8 mouse cellular contexts compared by ENCODE assay signal in the genomic region with DNA sequence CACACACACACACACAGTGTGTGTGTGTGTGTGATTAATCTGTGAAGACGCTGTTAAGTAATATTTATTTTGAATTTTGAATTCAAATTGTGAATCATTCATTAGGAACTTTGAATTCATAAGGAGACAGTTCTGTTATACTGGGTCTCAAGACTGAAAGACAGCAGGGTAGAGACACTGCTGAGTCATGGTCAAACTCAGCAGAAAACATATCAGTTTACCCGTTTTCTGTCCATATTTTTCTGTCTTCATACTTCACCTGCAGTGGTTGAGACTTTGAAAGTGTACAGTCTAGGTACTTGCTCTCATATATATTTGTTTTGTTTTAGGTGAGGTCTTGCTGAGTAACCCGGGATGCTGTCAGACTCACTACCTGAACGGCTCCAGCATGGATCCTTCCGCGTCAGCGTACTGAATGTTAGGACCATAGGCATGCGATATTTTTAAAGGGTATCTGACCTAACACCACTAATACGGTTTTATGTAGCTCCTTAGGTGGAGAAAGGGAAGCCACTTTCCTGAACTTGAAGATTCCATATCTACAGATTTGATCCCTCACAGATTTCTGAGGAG.
DNase-seq lines count a peak whose midpoint lies in the region; ATAC-seq and TF ChIP-seq lines count a peak whose summit lies in the region.

No protein-coding gene starts in this region.

- no peaks in the 10 kb centered on the region for H3K36me3 ChIP-seq in heart, embryonic 11.5 days (ENCODE audit: control insufficient read depth, insufficient read depth, low read length)
- H3K36me3 ChIP-seq in heart, embryonic 16.5 days (ENCODE audit: control insufficient read depth, insufficient read depth): no peaks in the 10 kb centered on the region
- H3K36me3 ChIP-seq in liver, adult 2 months (ENCODE audit: control insufficient read depth, insufficient read depth, low read length): no peaks in the 10 kb centered on the region
- no peaks in the 10 kb centered on the region for H3K36me3 ChIP-seq in stomach, embryonic 14.5 days (ENCODE audit: control insufficient read depth, insufficient read depth, low read length)

- no peak for DNase-seq in heart, postnatal 4 days
- DNase-seq in cerebellum, adult 8-10 months: peak; percentile 15
- DNase-seq in liver, adult 2 months (ENCODE audit: extremely low read depth, low read depth, low spot score): peak; percentile 72
- DNase-seq in urinary bladder, postnatal 25 days (ENCODE audit: low spot score): no peak
- no peak for DNase-seq in spleen, postnatal 14 days (ENCODE audit: low spot score in 2 of 2)

- H3K9me3 ChIP-seq in heart, embryonic 11.5 days (replicated peaks; ENCODE audit: control insufficient read depth, low read length): no peaks in the 10 kb centered on the region
- H3K9me3 ChIP-seq in heart, embryonic 16.5 days (replicated peaks; ENCODE audit: control insufficient read depth, low read length): no peaks in the 10 kb centered on the region
- no peaks in the 10 kb centered on the region for H3K9me3 ChIP-seq in stomach, embryonic 14.5 days (ENCODE audit: control insufficient read depth, low read depth, low read length)

- H3K27ac ChIP-seq in heart, embryonic 11.5 days (ENCODE audit: low read depth, low read length): no peak overlapping the region
- H3K27ac ChIP-seq in heart, embryonic 16.5 days (ENCODE audit: low read length): no peak overlapping the region
- no peak overlapping the region for H3K27ac ChIP-seq in liver, adult 2 months (replicated peaks; ENCODE audit: insufficient read depth, low read depth, low read length)
- H3K27ac ChIP-seq in stomach, embryonic 14.5 days (ENCODE audit: low read length): no peak overlapping the region

- peak overlapping the region; percentile 55 for H3K4me3 ChIP-seq in heart, embryonic 11.5 days (ENCODE audit: low read depth, low read length)
- peak overlapping the region; percentile 62 for H3K4me3 ChIP-seq in heart, embryonic 16.5 days (ENCODE audit: low read length)
- peak overlapping the region; percentile 30; the same call in 1 of the 2 replicates for H3K4me3 ChIP-seq in liver, adult 2 months (ENCODE audit: insufficient read depth, low read depth, low read length)
- peak overlapping the region; percentile 37 for H3K4me3 ChIP-seq in stomach, embryonic 14.5 days (ENCODE audit: low read depth, low read length)

- no peak for TF ChIP-seq POLR2A in liver, adult 2 months (IDR thresholded peaks at IDR 0.05; ENCODE audit: extremely low read depth, insufficient read depth, low read length)

- H3K4me2 ChIP-seq in heart, embryonic 11.5 days: peak overlapping the region; percentile 74
- peak overlapping the region; percentile 78 for H3K4me2 ChIP-seq in heart, embryonic 16.5 days (ENCODE audit: low read depth, low read length)
- peak overlapping the region; percentile 57 for H3K4me2 ChIP-seq in stomach, embryonic 14.5 days (replicated peaks; ENCODE audit: low read depth, low read length)

- TF ChIP-seq CTCF in liver, adult 2 months (IDR thresholded peaks at IDR 0.05; ENCODE audit: low read depth, low read length): no peak

- no peaks in the 10 kb centered on the region for H3K79me2 ChIP-seq in liver, adult 2 months (ENCODE audit: control insufficient read depth, insufficient read depth, low read length)

- no peaks in the 10 kb centered on the region for H3K4me1 ChIP-seq in heart, embryonic 11.5 days (ENCODE audit: control insufficient read depth, insufficient read depth, low read length)
- H3K4me1 ChIP-seq in heart, embryonic 16.5 days (ENCODE audit: control insufficient read depth, insufficient read depth, low read length): no peaks in the 10 kb centered on the region
- H3K4me1 ChIP-seq in liver, adult 2 months (ENCODE audit: control insufficient read depth, insufficient read depth, low read length): no peaks in the 10 kb centered on the region
- H3K4me1 ChIP-seq in stomach, embryonic 14.5 days (ENCODE audit: control insufficient read depth, insufficient read depth, low read length): no peaks in the 10 kb centered on the region

- H3K27me3 ChIP-seq in heart, embryonic 11.5 days (ENCODE audit: control insufficient read depth, insufficient read depth, low read length): no peaks in the 10 kb centered on the region
- H3K27me3 ChIP-seq in heart, embryonic 16.5 days (ENCODE audit: control insufficient read depth, insufficient read depth, low read length): no peaks in the 10 kb centered on the region
- no peaks in the 10 kb centered on the region for H3K27me3 ChIP-seq in liver, adult 2 months (ENCODE audit: control insufficient read depth, insufficient read depth, low read length)
- no peaks in the 10 kb centered on the region for H3K27me3 ChIP-seq in stomach, embryonic 14.5 days (ENCODE audit: control insufficient read depth, insufficient read depth, low read length)

- no peak overlapping the region for H3K9ac ChIP-seq in heart, embryonic 11.5 days (ENCODE audit: low read depth, low read length)
- peak overlapping the region; percentile 72 for H3K9ac ChIP-seq in heart, embryonic 16.5 days (ENCODE audit: low read length)
- H3K9ac ChIP-seq in liver, adult 2 months (ENCODE audit: low read depth, low read length): no peak overlapping the region
- no peak overlapping the region for H3K9ac ChIP-seq in stomach, embryonic 14.5 days (replicated peaks; ENCODE audit: low read depth, low read length)

- 65% methylated on average over 9 of the region's 9 CpGs for WGBS in heart, embryonic 11.5 days (ENCODE audit: insufficient replicate concordance)
- WGBS in heart, embryonic 16.5 days: 50% methylated on average over 9 of the region's 9 CpGs
- 55% methylated on average over 9 of the region's 9 CpGs for WGBS in liver, adult 2 months
- WGBS in stomach, embryonic 14.5 days: 59% methylated on average over 9 of the region's 9 CpGs

- no peak for ATAC-seq in heart, embryonic 11.5 days (replicated peaks; ENCODE audit: insufficient number of reproducible peaks, low FRiP score, low TSS enrichment)
- ATAC-seq in heart, embryonic 16.5 days (replicated peaks; ENCODE audit: extremely low read depth, insufficient read depth, low FRiP score): no peak
- ATAC-seq in stomach, embryonic 14.5 days (ENCODE audit: insufficient number of reproducible peaks, insufficient read depth, low FRiP score, low read depth): no peak

Comparison
In these comparisons a context has a peak if more than half of its experiments do, and no peak if none do; other contexts are left out.
1. DNase-seq: peak in cerebellum, adult 8-10 months (single experiment) and liver, adult 2 months (single experiment); none in heart, postnatal 4 days (single experiment), urinary bladder, postnatal 25 days (single experiment) and spleen, postnatal 14 days (0 of 2).
2. Peak in every context shown above with its lines, with median percentiles within 50 percentile points of each other: H3K4me2 ChIP-seq and H3K4me3 ChIP-seq.